Mouse (Mus musculus): ENCODE results near the gene Duox2.
"Not testable (repeated sequence)": the region's sequence is repeated elsewhere in the genome, so short reads cannot be mapped to it uniquely, and the experiment has no call there.

The Duox2 gene

GRCm38 (mm10) chr2:122298096-122298499, at the start of gene Duox2:
TSS of gene Duox2 (minus strand) at chr2:122298449.
- DNase-seq (ENCODE audit: low spot score) = no peak

DNA sequence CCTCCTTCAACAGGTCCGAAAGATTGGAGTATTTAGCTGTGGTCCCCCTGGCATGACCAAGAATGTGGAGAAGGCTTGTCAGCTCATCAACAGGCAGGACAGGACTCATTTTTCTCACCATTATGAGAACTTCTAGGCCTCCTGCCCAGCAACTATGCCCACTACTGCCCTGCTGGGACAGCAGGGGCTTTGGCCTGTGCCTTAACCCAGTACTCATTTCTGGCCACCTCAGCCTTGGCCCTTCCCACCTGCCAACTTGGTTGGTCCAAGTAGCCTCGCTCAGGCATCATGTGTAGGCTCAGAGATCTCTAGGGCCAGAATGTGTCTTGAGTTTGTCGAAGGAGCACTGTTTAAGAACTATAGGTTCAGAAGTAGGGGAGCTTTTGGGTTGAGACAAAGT, 49.0 kb upstream of the Duox2 start:
- DNase-seq (ENCODE audit: low spot score) = no peak

- DNase-seq (ENCODE audit: low spot score) = not testable (repeated sequence)
These were observed 47.9 kb upstream of the Duox2 start for GRCm38 (mm10) chr2:122346164-122346563.

DNA sequence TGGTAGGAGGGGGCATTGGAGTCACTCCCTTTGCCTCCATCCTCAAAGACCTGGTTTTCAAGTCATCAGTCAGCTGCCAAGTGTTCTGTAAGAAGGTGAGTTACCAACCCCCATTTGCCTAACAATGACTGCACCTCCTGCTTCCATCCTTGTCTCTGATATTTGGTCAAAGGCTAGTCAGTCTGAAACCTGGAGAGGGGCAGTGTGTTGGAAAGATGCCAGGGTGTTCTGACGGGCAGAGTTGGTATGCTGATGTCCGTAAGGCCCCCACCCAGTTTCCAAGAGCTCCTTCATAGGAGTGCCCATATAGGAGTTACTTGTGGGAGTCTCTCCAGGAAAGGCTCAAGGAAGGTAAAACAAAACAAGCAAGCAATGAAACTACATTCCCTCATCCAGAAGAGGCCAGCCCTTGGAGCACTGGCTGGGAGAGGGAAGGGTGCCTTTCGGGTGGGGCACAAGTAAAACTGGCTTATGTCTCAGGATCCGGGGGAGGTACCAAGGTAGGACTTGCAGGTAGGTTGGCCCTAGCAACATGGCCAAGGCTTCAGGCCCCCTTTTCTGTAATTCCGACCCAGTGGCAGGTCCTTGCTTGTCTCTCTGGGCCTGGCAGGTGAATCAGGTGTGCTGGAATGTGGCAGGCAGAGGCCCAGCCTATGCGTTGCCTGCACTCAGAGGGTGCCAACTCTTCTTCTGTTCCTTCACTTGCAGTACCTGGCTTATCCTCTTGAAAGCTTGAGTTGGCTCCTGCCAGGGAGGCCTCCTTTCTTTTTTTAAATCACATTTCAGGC, 47.1 kb upstream of the Duox2 start:
- no peak for DNase-seq (ENCODE audit: low spot score)

- DNase-seq (ENCODE audit: low spot score) = no peak
These were observed 39.0 kb upstream of the Duox2 start for GRCm38 (mm10) chr2:122337291-122337690.

- DNase-seq (ENCODE audit: low spot score) = no peak
These were observed 35.9 kb upstream of the Duox2 start for GRCm38 (mm10) chr2:122334170-122334569.

- no peak for DNase-seq (ENCODE audit: low spot score)
These were observed 34.0 kb upstream of the Duox2 start for GRCm38 (mm10) chr2:122332222-122332621.

GRCm38 (mm10) chr2:122330317-122330716, 32.1 kb upstream of the Duox2 start:
- DNase-seq (ENCODE audit: low spot score) = not testable (repeated sequence)

DNA sequence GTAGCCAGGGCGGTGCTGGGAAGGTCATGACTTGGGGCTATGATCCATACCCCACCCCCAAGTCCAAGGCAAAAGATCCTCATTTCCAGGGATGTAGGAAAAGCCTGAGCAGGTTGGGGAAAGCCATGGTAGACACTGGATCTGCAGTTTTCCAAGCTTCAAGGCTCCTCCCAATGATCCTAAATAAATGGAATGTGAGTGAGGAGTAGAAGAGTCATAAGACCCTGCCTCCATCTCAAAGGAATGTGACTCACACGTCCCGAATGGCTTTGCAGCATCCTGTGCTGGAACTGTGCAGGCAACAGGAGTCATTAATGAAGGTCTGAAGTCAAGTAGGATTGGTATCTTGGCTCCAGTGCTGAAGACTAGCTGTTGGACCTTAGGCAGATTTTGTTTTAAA, 29.7 kb upstream of the Duox2 start:
- DNase-seq (ENCODE audit: low spot score) = no peak

DNA sequence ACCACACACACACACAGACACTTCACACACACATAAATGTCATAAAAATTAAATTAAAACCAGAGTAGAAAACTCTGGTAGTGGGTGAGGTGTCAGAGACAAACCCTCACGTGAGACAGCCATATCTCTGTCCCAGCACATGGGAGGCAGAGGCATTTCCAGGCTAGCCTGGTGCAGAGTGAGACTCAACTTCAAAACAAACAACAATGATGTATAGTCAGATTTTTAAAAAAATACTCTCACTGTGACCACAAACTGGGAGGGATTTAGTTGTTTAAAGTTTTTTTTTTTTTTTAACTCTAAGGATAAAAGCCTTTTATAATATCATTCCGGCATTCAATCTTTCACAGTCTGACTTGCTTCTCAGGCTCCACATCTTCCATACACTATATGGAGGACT, 27.1 kb upstream of the Duox2 start:
- DNase-seq (ENCODE audit: low spot score) = no peak

DNA sequence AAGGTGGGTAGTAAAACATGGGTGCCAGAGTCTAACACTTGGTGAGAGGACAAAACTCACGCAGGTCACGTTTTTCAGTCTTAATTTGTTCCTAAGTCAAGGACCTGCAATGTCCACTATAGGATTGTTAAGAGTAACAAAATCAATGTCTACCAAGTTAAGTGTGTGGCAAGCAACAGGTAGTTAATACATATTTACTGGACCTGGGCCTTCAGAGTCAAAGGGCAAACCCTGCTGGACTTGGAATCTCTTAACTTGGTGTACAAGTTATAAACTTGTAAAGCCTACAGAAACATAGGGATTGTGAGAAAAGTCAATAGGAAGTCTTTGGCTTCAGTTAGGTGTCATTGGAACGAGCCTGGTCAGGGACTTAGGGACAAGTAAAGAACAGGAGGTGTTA, 26.3 kb upstream of the Duox2 start:
- DNase-seq (ENCODE audit: low spot score) = no peak

DNA sequence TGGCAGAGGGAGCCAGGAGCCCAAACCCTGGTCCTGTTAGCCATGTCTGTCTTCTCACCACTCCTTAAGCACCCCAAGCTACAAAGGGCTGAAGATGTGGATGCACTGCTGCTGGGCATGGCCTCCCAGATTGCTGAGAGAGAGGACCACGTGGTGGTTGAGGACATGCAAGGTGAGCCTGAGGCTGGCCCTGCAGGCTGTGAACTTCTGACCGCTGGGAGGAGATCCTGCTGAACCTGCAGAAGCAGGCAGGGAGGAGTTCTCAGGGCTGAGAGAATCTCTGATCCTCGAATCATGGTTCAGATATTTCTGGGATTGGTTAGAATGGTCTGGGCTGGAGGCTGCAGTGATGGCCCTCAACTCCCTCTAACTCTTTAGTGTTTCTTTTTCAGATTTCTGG, 25.7 kb upstream of the Duox2 start:
- DNase-seq (ENCODE audit: low spot score) = no peak

DNA sequence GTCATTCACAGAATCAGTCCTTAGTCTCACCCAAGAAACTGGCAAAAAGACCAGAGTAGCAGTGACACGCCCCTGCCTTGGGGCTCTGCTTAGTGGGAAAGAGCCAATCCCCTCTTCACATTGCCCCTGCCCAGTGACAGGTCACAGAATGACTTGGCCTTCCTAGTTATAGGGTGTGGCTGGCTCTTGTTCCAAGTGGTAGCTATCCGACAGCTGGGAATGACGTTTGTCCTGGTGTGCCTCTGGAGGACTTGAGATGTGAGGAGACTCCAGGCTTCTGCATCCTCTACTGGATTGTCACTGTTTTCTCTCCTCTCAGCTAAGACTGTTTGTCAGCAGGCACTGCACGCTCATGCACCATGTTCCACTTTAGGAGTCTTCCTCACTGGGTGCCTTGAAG, 19.1 kb upstream of the Duox2 start:
- no peak for DNase-seq (ENCODE audit: low spot score)

- DNase-seq (ENCODE audit: low spot score) = no peak
These were observed 17.1 kb upstream of the Duox2 start, which contains the start of gene Duox1 for GRCm38 (mm10) chr2:122315372-122315771. TSS of gene Duox1 (plus strand) at chr2:122315672.

DNA sequence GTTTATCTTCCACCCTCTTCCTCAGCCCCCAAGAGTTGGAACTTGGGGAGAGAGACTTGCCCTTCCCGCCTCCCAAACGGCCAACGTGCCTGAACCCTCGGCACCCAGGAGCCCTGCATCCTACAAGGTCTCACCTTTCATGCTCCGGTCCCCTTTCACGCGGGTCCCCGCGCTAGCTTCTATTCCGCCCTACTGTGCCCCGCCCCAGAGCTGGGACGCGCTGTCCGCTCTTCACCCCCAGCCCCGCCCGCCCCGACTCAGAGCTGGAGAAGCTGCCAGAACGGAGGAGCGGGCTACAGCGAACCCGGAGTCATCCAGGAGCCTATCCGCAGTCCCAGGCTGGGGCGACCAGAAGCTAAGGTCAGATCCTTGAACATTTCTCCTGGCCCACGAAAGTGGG, 15.3 kb upstream of the Duox2 start, which contains the start of gene Duoxa1:
Duoxa1 (minus strand) TSS at position 195 of the 400 bp plus-strand sequence.
- DNase-seq (ENCODE audit: low spot score) = no peak

- peak; percentile 48 for DNase-seq (ENCODE audit: low spot score)
These were observed 14.6 kb upstream of the Duox2 start for GRCm38 (mm10) chr2:122312722-122313417.

DNA sequence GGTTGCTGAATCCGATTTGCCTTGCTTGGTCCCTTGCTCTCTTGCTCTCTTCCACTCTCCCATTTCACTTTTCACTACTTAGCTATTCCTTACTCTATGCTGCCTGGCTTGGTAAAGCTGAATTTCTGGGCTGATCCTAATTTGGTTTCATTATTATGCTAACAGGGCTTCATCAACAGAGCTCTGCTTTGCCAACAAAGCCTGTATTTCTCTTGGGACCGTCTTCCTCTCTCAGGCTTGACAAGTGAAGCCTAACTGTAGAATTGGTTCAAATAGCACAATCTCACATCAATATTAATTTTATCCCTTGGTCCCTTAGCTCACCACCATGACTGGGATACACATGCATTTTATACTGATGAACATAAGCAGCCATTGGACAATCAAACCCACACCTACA, 13.3 kb upstream of the Duox2 start:
- no peak for DNase-seq (ENCODE audit: low spot score)

DNA sequence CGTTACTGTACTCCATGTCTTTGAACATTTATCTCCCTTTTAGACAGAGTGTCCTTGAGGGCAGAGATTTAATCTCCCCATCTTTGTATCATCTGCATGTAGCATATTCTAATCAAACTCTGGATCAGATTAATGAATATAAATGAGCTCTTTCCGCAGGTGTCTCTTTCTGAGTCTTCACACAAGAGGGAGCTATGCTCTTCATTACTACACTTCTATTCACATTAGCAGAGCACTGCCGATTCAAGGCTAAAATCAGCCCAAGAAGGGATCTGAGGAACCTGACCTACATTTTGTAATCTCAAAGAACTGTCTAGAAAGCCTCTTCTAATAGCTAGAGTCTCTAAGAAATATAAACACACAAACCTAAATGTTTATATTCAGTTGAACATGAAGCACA, 11.4 kb upstream of the Duox2 start:
- DNase-seq (ENCODE audit: low spot score) = no peak

DNA sequence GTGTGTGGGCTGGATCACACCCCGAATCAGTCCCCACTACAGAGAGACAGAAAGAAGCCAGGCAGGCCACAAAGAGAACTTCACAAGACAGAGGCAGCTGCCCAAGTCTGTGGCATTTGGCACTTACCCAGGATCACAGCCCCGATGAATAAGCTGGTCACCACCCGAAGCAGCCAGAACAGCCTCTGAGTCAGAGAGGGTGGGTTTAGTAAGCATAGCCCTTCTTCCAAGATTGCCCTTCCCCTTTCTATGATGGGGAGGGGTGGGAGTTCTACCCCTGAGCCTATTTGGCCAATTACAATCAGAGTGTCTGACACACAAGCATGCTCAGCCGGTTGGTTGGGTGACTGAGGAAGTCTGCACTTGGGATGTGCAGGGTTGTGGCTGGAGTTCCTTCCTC, 7.9 kb upstream of the Duox2 start:
- no peak for DNase-seq (ENCODE audit: low spot score)

- DNase-seq (ENCODE audit: low spot score) = no peak
These were observed 7.0 kb upstream of the Duox2 start for GRCm38 (mm10) chr2:122305097-122305892.

DNA sequence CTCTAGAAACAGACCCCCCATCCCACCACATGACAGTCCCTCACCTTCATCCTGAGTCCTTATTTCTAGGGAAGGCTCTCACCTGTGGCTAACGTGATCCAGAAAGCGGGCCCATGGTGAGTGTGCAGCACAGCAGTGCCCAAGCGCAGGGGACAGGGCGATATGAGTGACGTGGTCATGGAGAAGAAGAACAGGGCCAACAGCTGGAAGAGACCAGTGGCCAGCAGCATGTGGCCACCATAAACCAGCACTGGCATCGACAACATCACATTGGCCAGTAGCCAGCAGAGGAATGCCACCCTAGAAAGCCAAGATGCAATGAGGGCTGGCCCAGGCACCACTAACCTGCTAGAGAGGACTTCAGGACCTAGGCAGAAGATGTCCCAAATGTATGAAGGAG, 6.3 kb upstream of the Duox2 start:
- DNase-seq (ENCODE audit: low spot score) = no peak

DNA sequence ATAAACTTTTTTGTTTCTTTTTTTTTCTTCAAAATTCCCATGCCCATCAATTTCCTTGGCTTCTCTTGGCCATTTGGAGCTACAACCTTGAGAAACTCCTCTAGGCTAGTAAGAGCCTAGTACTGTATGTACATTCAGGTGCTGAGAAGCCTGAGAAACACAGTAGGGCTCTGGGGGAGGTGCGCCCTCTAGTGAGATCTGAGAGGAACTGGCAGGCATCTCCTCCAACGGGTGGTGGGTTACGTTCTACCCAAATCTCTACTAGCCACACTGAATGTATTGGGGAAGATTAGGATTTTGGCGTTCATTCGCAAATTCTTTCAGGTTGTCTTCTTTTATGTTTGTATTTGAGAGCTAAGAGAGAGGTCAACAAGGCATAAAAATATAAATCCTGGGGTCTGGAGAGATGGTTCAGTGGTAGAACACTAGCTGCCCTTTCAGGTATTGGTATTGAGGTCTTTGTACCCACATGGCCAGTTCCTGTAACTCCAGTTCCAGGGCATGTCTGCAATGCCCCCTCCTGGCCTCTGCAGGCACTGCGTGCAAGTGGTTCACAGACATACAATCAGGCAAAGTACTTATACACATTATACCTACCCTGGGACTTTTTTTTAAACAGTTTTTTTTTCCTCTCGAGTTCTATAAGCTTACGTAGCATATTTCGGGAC, 4.5 kb upstream of the Duox2 start:
- DNase-seq (ENCODE audit: low spot score) = peak; percentile 36

All from ovary, postnatal 14 days (tissue).